Mouse (Mus musculus): ENCODE results near the gene Apmap. TPM values are rescaled to one million over a fixed set of nuclear protein-coding genes. Genes with fewer than 3 reads are reported as not detected.

Apmap gene
- polyA plus RNA-seq, 1 experiment from 2014 or later = 43.2 TPM

DNA sequence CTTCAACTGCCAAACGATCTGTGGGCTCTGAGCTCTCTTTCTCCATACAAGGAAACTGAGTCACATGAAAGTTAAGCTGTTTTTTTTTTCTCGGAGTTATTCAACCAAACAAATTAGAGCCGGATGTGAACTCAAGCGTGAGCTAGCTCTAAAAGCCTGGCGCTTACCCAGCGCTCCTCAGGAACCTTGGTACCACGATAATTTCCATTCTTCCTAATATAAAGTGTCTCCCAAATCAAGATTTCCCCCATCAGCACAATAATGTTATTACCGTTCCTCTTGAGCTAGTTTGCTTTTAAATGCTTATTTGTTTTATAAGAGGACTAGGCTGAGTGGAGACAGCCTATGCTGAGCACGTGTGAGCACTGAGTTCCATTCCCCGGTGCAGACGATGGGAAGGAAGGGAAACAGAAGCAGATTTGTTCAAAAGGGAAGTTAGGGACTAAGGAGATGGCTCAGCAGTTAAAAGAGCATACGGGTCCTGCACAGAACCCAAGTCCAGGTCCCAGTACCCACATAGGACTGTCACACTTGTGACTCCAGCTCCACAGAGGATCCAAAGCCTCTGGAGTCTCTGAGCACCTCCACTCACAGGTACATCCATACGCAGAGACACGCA is 39.4 kb upstream of the Apmap start:
- H3K36me3 ChIP-seq (ENCODE audit: control insufficient read depth, insufficient read depth, low read length) = no peaks in the 10 kb centered on the region
- no peaks in the 10 kb centered on the region for H3K9me3 ChIP-seq (replicated peaks; ENCODE audit: control insufficient read depth, low read length)
- H3K27ac ChIP-seq (ENCODE audit: low read length) = no peak overlapping the region
- no peak overlapping the region for H3K4me3 ChIP-seq (replicated peaks; ENCODE audit: low read length)
- H3K27me3 ChIP-seq (ENCODE audit: control insufficient read depth, insufficient read depth, low read length) = no peaks in the 10 kb centered on the region
- ATAC-seq (ENCODE audit: insufficient read depth, low FRiP score) = no peak
- H3K9ac ChIP-seq (ENCODE audit: low read length) = no peak overlapping the region
- H3K4me2 ChIP-seq (ENCODE audit: low read depth, low read length) = no peak overlapping the region
- peaks cover 4% of the 10 kb centered on the region for H3K4me1 ChIP-seq (ENCODE audit: control insufficient read depth, insufficient read depth, low read length)
- 74% methylated on average over 14 of the region's 14 CpGs for WGBS

- ATAC-seq (ENCODE audit: insufficient read depth, low FRiP score) = no peak
- 66% methylated on average over 8 of the region's 8 CpGs for WGBS
- H3K27ac ChIP-seq (ENCODE audit: low read length) = no peak overlapping the region
Measured at GRCm38 (mm10) chr2:150646411-150647121, 38.2 kb upstream of the Apmap start.

DNA sequence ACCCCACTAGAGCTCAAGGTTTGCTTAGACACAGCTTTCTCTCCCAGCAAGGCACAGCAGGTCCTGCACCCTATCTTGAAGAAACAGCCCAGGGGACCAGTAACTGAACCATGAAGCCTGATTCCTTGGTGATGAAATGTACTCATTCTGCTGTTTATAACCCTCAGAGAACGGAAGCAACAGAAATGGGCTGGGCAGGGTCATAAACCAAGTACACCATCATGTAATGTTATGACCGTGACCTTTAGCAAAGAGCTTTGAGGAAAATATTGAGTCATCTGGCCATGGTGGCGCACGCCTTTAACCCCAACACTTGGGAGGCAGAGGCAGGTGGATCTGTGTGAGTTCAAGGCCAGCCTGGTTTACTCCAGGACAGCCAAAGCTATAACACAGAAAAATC is 36.9 kb upstream of the Apmap start:
- no peak overlapping the region for H3K9ac ChIP-seq (ENCODE audit: low read length)
- no peaks in the 10 kb centered on the region for H3K36me3 ChIP-seq (ENCODE audit: control insufficient read depth, insufficient read depth, low read length)
- H3K9me3 ChIP-seq (replicated peaks; ENCODE audit: control insufficient read depth, low read length) = no peaks in the 10 kb centered on the region
- H3K4me1 ChIP-seq (ENCODE audit: control insufficient read depth, insufficient read depth, low read length) = peaks cover 4% of the 10 kb centered on the region; the same call in 1 of the 2 replicates
- H3K27me3 ChIP-seq (ENCODE audit: control insufficient read depth, insufficient read depth, low read length) = no peaks in the 10 kb centered on the region
- H3K27ac ChIP-seq (ENCODE audit: low read length) = no peak overlapping the region
- no peak for ATAC-seq (ENCODE audit: insufficient read depth, low FRiP score)
- WGBS = 88% methylated on average over 4 of the region's 4 CpGs
- H3K4me3 ChIP-seq (replicated peaks; ENCODE audit: low read length) = no peak overlapping the region
- no peak overlapping the region for H3K4me2 ChIP-seq (ENCODE audit: low read depth, low read length)

More at GRCm38 (mm10) chr2:150646411-150647121, 38.2 kb upstream of the Apmap start:
- Histone ChIP-seq H3K27me3 (ENCODE audit: control insufficient read depth, insufficient read depth, low read length) (no peaks in the 10 kb centered on the region), H3K9me3 (replicated peaks; ENCODE audit: control insufficient read depth, low read length) (no peaks in the 10 kb centered on the region), H3K4me3 (replicated peaks; ENCODE audit: low read length) (no peak overlapping the region), H3K4me2 (ENCODE audit: low read depth, low read length) (no peak overlapping the region), H3K4me1 (ENCODE audit: control insufficient read depth, insufficient read depth, low read length) (peaks cover 4% of the 10 kb centered on the region), H3K9ac (ENCODE audit: low read length) (no peak overlapping the region), H3K36me3 (ENCODE audit: control insufficient read depth, insufficient read depth, low read length) (no peaks in the 10 kb centered on the region)

GRCm38 (mm10) chr2:150643726-150644415 is 35.5 kb upstream of the Apmap start:
- Histone ChIP-seq H3K36me3 (ENCODE audit: control insufficient read depth, insufficient read depth, low read length) (no peaks in the 10 kb centered on the region), H3K4me3 (replicated peaks; ENCODE audit: low read length) (no peak overlapping the region), H3K27ac (ENCODE audit: low read length) (no peak overlapping the region), H3K4me2 (ENCODE audit: low read depth, low read length) (no peak overlapping the region), H3K4me1 (ENCODE audit: control insufficient read depth, insufficient read depth, low read length) (peaks cover 4% of the 10 kb centered on the region; the same call in 1 of the 2 replicates), H3K9ac (ENCODE audit: low read length) (no peak overlapping the region), H3K27me3 (ENCODE audit: control insufficient read depth, insufficient read depth, low read length) (no peaks in the 10 kb centered on the region), H3K9me3 (replicated peaks; ENCODE audit: control insufficient read depth, low read length) (no peaks in the 10 kb centered on the region)
- peak; percentile 76 for ATAC-seq (ENCODE audit: insufficient read depth, low FRiP score)
- 75% methylated on average over 8 of the region's 8 CpGs for WGBS

- Histone ChIP-seq H3K9me3 (replicated peaks; ENCODE audit: control insufficient read depth, low read length) (no peaks in the 10 kb centered on the region), H3K4me2 (ENCODE audit: low read depth, low read length) (no peak overlapping the region), H3K27ac (ENCODE audit: low read length) (no peak overlapping the region), H3K4me3 (replicated peaks; ENCODE audit: low read length) (no peak overlapping the region), H3K9ac (ENCODE audit: low read length) (no peak overlapping the region), H3K4me1 (ENCODE audit: control insufficient read depth, insufficient read depth, low read length) (no peaks in the 10 kb centered on the region), H3K36me3 (ENCODE audit: control insufficient read depth, insufficient read depth, low read length) (no peaks in the 10 kb centered on the region), H3K27me3 (ENCODE audit: control insufficient read depth, insufficient read depth, low read length) (no peaks in the 10 kb centered on the region)
- no peak for ATAC-seq (ENCODE audit: insufficient read depth, low FRiP score)
- whole genome bisulfite sequencing = 67% methylated on average over 1 of the region's 1 CpGs
Measured at GRCm38 (mm10) chr2:150643166-150643565, 34.8 kb upstream of the Apmap start.

DNA sequence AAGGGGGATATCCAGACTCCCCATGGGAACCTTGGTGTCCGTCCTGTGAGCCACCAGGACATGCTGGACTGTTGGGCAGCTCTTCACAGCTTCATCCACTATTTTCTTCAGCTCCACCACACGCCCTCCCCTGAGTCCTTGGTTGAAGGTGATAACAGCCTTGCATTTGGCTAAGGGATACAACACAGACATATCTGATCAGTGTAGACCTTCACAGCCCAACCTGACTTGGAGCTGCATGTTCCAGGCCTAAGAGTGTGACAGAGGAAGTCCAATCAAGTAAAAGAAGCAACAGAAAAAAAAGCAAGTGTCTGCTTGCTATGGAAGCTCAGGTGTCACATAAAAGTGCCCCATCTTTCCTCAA is 30.0 kb upstream of the Apmap start:
- Histone ChIP-seq H3K9me3 (replicated peaks; ENCODE audit: control insufficient read depth, low read length) (no peaks in the 10 kb centered on the region), H3K9ac (ENCODE audit: low read length) (no peak overlapping the region), H3K4me2 (ENCODE audit: low read depth, low read length) (no peak overlapping the region), H3K4me1 (ENCODE audit: control insufficient read depth, insufficient read depth, low read length) (no peaks in the 10 kb centered on the region), H3K27ac (ENCODE audit: low read length) (no peak overlapping the region), H3K27me3 (ENCODE audit: control insufficient read depth, insufficient read depth, low read length) (no peaks in the 10 kb centered on the region), H3K4me3 (replicated peaks; ENCODE audit: low read length) (no peak overlapping the region), H3K36me3 (ENCODE audit: control insufficient read depth, insufficient read depth, low read length) (no peaks in the 10 kb centered on the region)
- ATAC-seq (ENCODE audit: insufficient read depth, low FRiP score) = no peak
- 58% methylated on average over 2 of the region's 2 CpGs for WGBS

- 66% methylated on average over 6 of the region's 6 CpGs for WGBS
- no peak for ATAC-seq (ENCODE audit: insufficient read depth, low FRiP score)
- H3K27me3 ChIP-seq (ENCODE audit: control insufficient read depth, insufficient read depth, low read length) = no peaks in the 10 kb centered on the region
- no peaks in the 10 kb centered on the region for H3K4me1 ChIP-seq (ENCODE audit: control insufficient read depth, insufficient read depth, low read length)
- no peaks in the 10 kb centered on the region for H3K9me3 ChIP-seq (replicated peaks; ENCODE audit: control insufficient read depth, low read length)
- no peak overlapping the region for H3K27ac ChIP-seq (ENCODE audit: low read length)
- no peak overlapping the region for H3K9ac ChIP-seq (ENCODE audit: low read length)
- no peak overlapping the region for H3K4me2 ChIP-seq (ENCODE audit: low read depth, low read length)
- H3K4me3 ChIP-seq (replicated peaks; ENCODE audit: low read length) = no peak overlapping the region
- no peaks in the 10 kb centered on the region for H3K36me3 ChIP-seq (ENCODE audit: control insufficient read depth, insufficient read depth, low read length)
Measured at GRCm38 (mm10) chr2:150637702-150638369, 29.5 kb upstream of the Apmap start.

- no peak for ATAC-seq (ENCODE audit: insufficient read depth, low FRiP score)
- 78% methylated on average over 3 of the region's 3 CpGs for WGBS
- no peaks in the 10 kb centered on the region for H3K36me3 ChIP-seq (ENCODE audit: control insufficient read depth, insufficient read depth, low read length)
- no peak overlapping the region for H3K4me2 ChIP-seq (ENCODE audit: low read depth, low read length)
- H3K27ac ChIP-seq (ENCODE audit: low read length) = no peak overlapping the region
- H3K4me3 ChIP-seq (replicated peaks; ENCODE audit: low read length) = no peak overlapping the region
- H3K4me1 ChIP-seq (ENCODE audit: control insufficient read depth, insufficient read depth, low read length) = no peaks in the 10 kb centered on the region
- no peak overlapping the region for H3K9ac ChIP-seq (ENCODE audit: low read length)
- H3K27me3 ChIP-seq (ENCODE audit: control insufficient read depth, insufficient read depth, low read length) = no peaks in the 10 kb centered on the region
- H3K9me3 ChIP-seq (replicated peaks; ENCODE audit: control insufficient read depth, low read length) = no peaks in the 10 kb centered on the region
Measured at GRCm38 (mm10) chr2:150635877-150636446, 27.6 kb upstream of the Apmap start.
